Mouse (Mus musculus): ENCODE measurements around the gene Ep400. TPM values are rescaled to one million over a fixed set of nuclear protein-coding genes. Genes with fewer than 3 reads are reported as not detected.

Ep400 gene
- total RNA-seq, 2 experiments from 2014 or later = 68.1 to 127 TPM

Other genes with a start within 250 kb of the Ep400 start
- gene Galnt9, start 226.4 kb downstream of the Ep400 start, total RNA-seq (2014; fragmentation: Nextera tagmentation) = not detected in 2 replicates
- 0.43 TPM in 1 of 2 replicates, not detected in the other for gene Galnt9, start 226.4 kb downstream of the Ep400 start, total RNA-seq (2017)
- 43.4 and 59.0 TPM in 2 replicates for gene Noc4l, start 117.3 kb downstream of the Ep400 start, total RNA-seq (2014; fragmentation: Nextera tagmentation)
- 32.9 and 78.6 TPM in 2 replicates for gene Noc4l, start 117.3 kb downstream of the Ep400 start, total RNA-seq (2017)
- 12.0 and 68.1 TPM in 2 replicates for gene Ddx51, start 117.3 kb downstream of the Ep400 start, total RNA-seq (2014; fragmentation: Nextera tagmentation)
- gene Ddx51, start 117.3 kb downstream of the Ep400 start, total RNA-seq (2017) = 9.7 and 9.9 TPM in 2 replicates
- 41.6 and 45.0 TPM in 2 replicates for gene Pus1, start 9.9 kb upstream of the Ep400 start, total RNA-seq (2014; fragmentation: Nextera tagmentation)
- gene Pus1, start 9.9 kb upstream of the Ep400 start, total RNA-seq (2017) = 77.9 and 80.0 TPM in 2 replicates
- 17.2 and 27.2 TPM in 2 replicates for gene Ulk1, start 39.4 kb upstream of the Ep400 start, total RNA-seq (2014; fragmentation: Nextera tagmentation)
- gene Ulk1, start 39.4 kb upstream of the Ep400 start, total RNA-seq (2017) = 1.4 and 2.6 TPM in 2 replicates
- 68.2 and 80.1 TPM in 2 replicates for gene Hscb, start 69.1 kb upstream of the Ep400 start, total RNA-seq (2014; fragmentation: Nextera tagmentation)
- 63.6 and 77.4 TPM in 2 replicates for gene Hscb, start 69.1 kb upstream of the Ep400 start, total RNA-seq (2017)
- 29.3 and 32.6 TPM in 2 replicates for gene Chek2, start 69.3 kb upstream of the Ep400 start, total RNA-seq (2014; fragmentation: Nextera tagmentation)
- gene Chek2, start 69.3 kb upstream of the Ep400 start, total RNA-seq (2017) = 22.6 and 39.0 TPM in 2 replicates
- gene Ttc28, start 109.1 kb upstream of the Ep400 start, total RNA-seq (2014; fragmentation: Nextera tagmentation) = 1.0 and 6.2 TPM in 2 replicates
- 0.41 and 0.90 TPM in 2 replicates for gene Ttc28, start 109.1 kb upstream of the Ep400 start, total RNA-seq (2017)